ENCODE assay signal across 18 mouse cellular contexts in the genomic region with DNA sequence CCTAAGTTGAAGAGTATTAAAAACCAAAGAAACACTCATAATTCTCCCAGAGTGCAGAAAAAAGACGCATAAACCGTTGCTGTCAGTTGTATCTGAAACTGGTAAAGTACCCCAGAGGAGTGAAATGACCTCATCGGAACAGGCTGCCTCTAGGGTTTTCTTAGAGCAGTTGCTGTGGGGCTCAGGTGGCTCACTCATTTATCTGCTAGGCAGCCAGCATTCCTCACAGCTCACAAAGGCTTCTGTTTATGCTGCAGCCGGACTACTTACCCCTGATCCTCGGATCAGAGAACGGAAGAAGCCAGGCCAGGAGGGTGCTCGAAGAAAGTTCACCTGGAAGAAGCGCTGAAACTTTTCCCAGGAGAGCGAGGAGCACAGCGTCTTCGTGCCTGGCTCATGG. TPM values are rescaled to one million over a fixed set of nuclear protein-coding genes. Genes with fewer than 3 reads are reported as not detected.
"Had no signal": no experiment of that assay in that cellular context is flagged by ENCODE, and none has a peak within 500 bp of the region (broad histone marks: within the 10 kb centered on the region; RNA-seq: fewer than 3 reads in every experiment).

No protein-coding gene starts in this region.

- ATAC-seq: liver, embryonic 12.5 days; midbrain, embryonic 15.5 days had no signal

- H3K27ac ChIP-seq: liver, embryonic 12.5 days; liver, embryonic 14.5 days; midbrain, embryonic 12.5 days; midbrain, embryonic 15.5 days; neural tube, embryonic 12.5 days; stomach, embryonic 15.5 days had no signal

- H3K4me3 ChIP-seq: liver, embryonic 12.5 days; midbrain, embryonic 12.5 days; midbrain, embryonic 15.5 days; myocyte; neural tube, embryonic 12.5 days; stomach, embryonic 15.5 days had no signal

- H3K9ac ChIP-seq: liver, embryonic 12.5 days; liver, embryonic 14.5 days; lung, embryonic 14.5 days; midbrain, embryonic 12.5 days; midbrain, embryonic 15.5 days; neural tube, embryonic 12.5 days; stomach, embryonic 15.5 days had no signal

- H3K9me3 ChIP-seq: liver, embryonic 12.5 days; midbrain, embryonic 12.5 days; midbrain, embryonic 15.5 days; neural tube, embryonic 12.5 days; stomach, embryonic 15.5 days had no signal

- H3K27me3 ChIP-seq: liver, embryonic 12.5 days; midbrain, embryonic 12.5 days; midbrain, embryonic 15.5 days; neural tube, embryonic 12.5 days; stomach, embryonic 15.5 days had no signal

- H3K4me1 ChIP-seq: liver, embryonic 12.5 days; midbrain, embryonic 12.5 days; midbrain, embryonic 15.5 days; neural tube, embryonic 12.5 days; stomach, embryonic 15.5 days had no signal

- H3K4me2 ChIP-seq: liver, embryonic 12.5 days; lung, embryonic 14.5 days; midbrain, embryonic 12.5 days; midbrain, embryonic 15.5 days; neural tube, embryonic 12.5 days; stomach, embryonic 15.5 days had no signal

- DNase-seq: lung, adult 18-20 months; lung, embryonic 14.5 days; lung, postnatal 10 days; lung, postnatal 4 days; right cerebral cortex, postnatal 14 days; thymus, adult 18-20 months; thymus, postnatal 14 days; thymus, postnatal 36 days had no signal

- H3K36me3 ChIP-seq: midbrain, embryonic 15.5 days; stomach, embryonic 15.5 days had no signal

RNA-seq across cellular contexts. Expression of gene Gpr45, which starts 47.5 kb away (rescaled TPM):
- total RNA-seq: megakaryocyte, adult 5-6 weeks; megakaryocyte-erythroid progenitor cell, adult 5-6 weeks; neutrophil, adult 5-6 weeks had no signal
- polyA plus RNA-seq: myocyte had no signal
